Comparison of ENCODE assay signal across 8 mouse cellular contexts in the genomic region with DNA sequence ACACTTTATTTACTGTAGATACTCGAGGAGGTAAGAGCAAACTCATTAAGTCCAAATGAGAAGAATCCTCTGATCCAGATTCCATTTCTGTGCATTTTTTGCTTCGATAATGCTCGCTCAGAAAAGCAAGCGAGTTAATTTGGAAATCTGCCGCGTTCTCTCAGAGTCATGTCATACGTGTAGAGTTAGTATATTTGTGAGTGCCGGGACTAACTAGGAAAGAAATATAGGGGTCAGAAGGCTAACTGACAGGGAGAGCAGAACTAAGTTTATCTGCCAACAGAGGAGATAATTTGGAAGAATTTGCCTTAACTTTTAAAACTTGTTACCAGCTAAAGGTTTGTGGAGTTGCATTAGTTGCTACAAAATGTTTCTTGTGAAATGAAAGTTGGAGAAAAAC. TPM values are rescaled to one million over a fixed set of nuclear protein-coding genes. Genes with fewer than 3 reads are reported as not detected.
A peak's percentile ranks its signal among the peaks of the same experiment; 100 is the strongest.
DNase-seq lines count a peak whose midpoint lies in the region; ATAC-seq and TF ChIP-seq lines count a peak whose summit lies in the region.

No protein-coding gene starts in this region.

- 2% methylated on average over 8 of the region's 8 CpGs for WGBS in lung, embryonic 14.5 days
- 3% methylated on average over 8 of the region's 8 CpGs for WGBS in embryonic facial prominence, embryonic 13.5 days
- under 1% methylated on average over 8 of the region's 8 CpGs for WGBS in intestine, embryonic 16.5 days
- WGBS in neural tube, embryonic 14.5 days, result 7% methylated on average over 8 of the region's 8 CpGs

- DNase-seq in lung, embryonic 14.5 days, result peak; percentile 13
- DNase-seq in lung, postnatal 4 days, result no peak
- no peak for DNase-seq in layer of hippocampus, postnatal 25 days (ENCODE audit: extremely low spot score in 1 of 2, low spot score in 1 of 2)
- no peak for DNase-seq in cerebellum, adult 11-12 months
- no peak for DNase-seq in spleen, postnatal 10 days (ENCODE audit: low spot score in 2 of 2)

- peak overlapping the region; percentile 88 for H3K9ac ChIP-seq in lung, embryonic 14.5 days
- peak overlapping the region; percentile 87 for H3K9ac ChIP-seq in embryonic facial prominence, embryonic 13.5 days
- peak overlapping the region; percentile 77 for H3K9ac ChIP-seq in intestine, embryonic 16.5 days (ENCODE audit: low read depth, low read length)
- H3K9ac ChIP-seq in neural tube, embryonic 14.5 days (replicated peaks; ENCODE audit: low read depth, low read length), result peak overlapping the region; percentile 73

- no peak for TF ChIP-seq CTCF in lung, embryonic 14.5 days (IDR thresholded peaks at IDR 0.05; ENCODE audit: low read depth)

- peak overlapping the region; percentile 82 for H3K4me3 ChIP-seq in lung, embryonic 14.5 days (ENCODE audit: low read depth, low read length)
- H3K4me3 ChIP-seq in embryonic facial prominence, embryonic 13.5 days, result peak overlapping the region; percentile 84
- H3K4me3 ChIP-seq in intestine, embryonic 16.5 days (ENCODE audit: low read length), result peak overlapping the region; percentile 66
- peak overlapping the region; percentile 74 for H3K4me3 ChIP-seq in neural tube, embryonic 14.5 days (ENCODE audit: low read depth, low read length)

- H3K36me3 ChIP-seq in lung, embryonic 14.5 days (ENCODE audit: insufficient read depth), result peaks cover 27% of the 10 kb centered on the region
- H3K36me3 ChIP-seq in embryonic facial prominence, embryonic 13.5 days, result peaks cover 26% of the 10 kb centered on the region
- peaks cover 4% of the 10 kb centered on the region; the same call in 1 of the 2 replicates for H3K36me3 ChIP-seq in intestine, embryonic 16.5 days (ENCODE audit: control insufficient read depth, insufficient read depth, low read length)
- H3K36me3 ChIP-seq in neural tube, embryonic 14.5 days (ENCODE audit: control insufficient read depth, insufficient read depth, low read length), result peaks cover 14% of the 10 kb centered on the region

- peak overlapping the region; percentile 79; the same call in 1 of the 2 replicates for H3K27ac ChIP-seq in lung, embryonic 14.5 days (ENCODE audit: low read depth)
- no peak overlapping the region for H3K27ac ChIP-seq in embryonic facial prominence, embryonic 13.5 days
- no peak overlapping the region for H3K27ac ChIP-seq in intestine, embryonic 16.5 days (ENCODE audit: low read length)
- no peak overlapping the region; the same call in 1 of the 2 replicates for H3K27ac ChIP-seq in neural tube, embryonic 14.5 days (ENCODE audit: low read depth, low read length)

- H3K27me3 ChIP-seq in lung, embryonic 14.5 days (ENCODE audit: insufficient read depth, low read length), result no peaks in the 10 kb centered on the region
- H3K27me3 ChIP-seq in embryonic facial prominence, embryonic 13.5 days, result no peaks in the 10 kb centered on the region
- no peaks in the 10 kb centered on the region for H3K27me3 ChIP-seq in intestine, embryonic 16.5 days (replicated peaks; ENCODE audit: control insufficient read depth, insufficient read depth, low read length)
- no peaks in the 10 kb centered on the region for H3K27me3 ChIP-seq in neural tube, embryonic 14.5 days (ENCODE audit: control insufficient read depth, insufficient read depth, low read length)

- peaks cover 2% of the 10 kb centered on the region; the same call in 1 of the 2 replicates for H3K4me1 ChIP-seq in lung, embryonic 14.5 days (ENCODE audit: insufficient read depth)
- peaks cover 8% of the 10 kb centered on the region for H3K4me1 ChIP-seq in embryonic facial prominence, embryonic 13.5 days
- H3K4me1 ChIP-seq in intestine, embryonic 16.5 days (ENCODE audit: control insufficient read depth, insufficient read depth, low read length), result peaks cover 9% of the 10 kb centered on the region
- H3K4me1 ChIP-seq in neural tube, embryonic 14.5 days (ENCODE audit: control insufficient read depth, insufficient read depth, low read length), result peaks cover 11% of the 10 kb centered on the region; the same call in 1 of the 2 replicates

- H3K9me3 ChIP-seq in lung, embryonic 14.5 days (ENCODE audit: low read depth, low read length), result no peaks in the 10 kb centered on the region
- no peaks in the 10 kb centered on the region for H3K9me3 ChIP-seq in embryonic facial prominence, embryonic 13.5 days
- no peaks in the 10 kb centered on the region for H3K9me3 ChIP-seq in intestine, embryonic 16.5 days (ENCODE audit: control insufficient read depth, low read length)
- H3K9me3 ChIP-seq in neural tube, embryonic 14.5 days (ENCODE audit: control insufficient read depth, low read length), result no peaks in the 10 kb centered on the region

- H3K4me2 ChIP-seq in lung, embryonic 14.5 days, result peak overlapping the region; percentile 67
- peak overlapping the region; percentile 85 for H3K4me2 ChIP-seq in embryonic facial prominence, embryonic 13.5 days
- peak overlapping the region; percentile 82 for H3K4me2 ChIP-seq in intestine, embryonic 16.5 days (ENCODE audit: low read depth, low read length)
- H3K4me2 ChIP-seq in neural tube, embryonic 14.5 days (ENCODE audit: low read depth, low read length), result peak overlapping the region; percentile 66

- ATAC-seq in lung, embryonic 14.5 days (ENCODE audit: insufficient read depth), result no peak
- ATAC-seq in embryonic facial prominence, embryonic 13.5 days (ENCODE audit: insufficient number of reproducible peaks, insufficient read depth, low FRiP score, low TSS enrichment, low read depth), result no peak
- ATAC-seq in intestine, embryonic 16.5 days, result no peak
- ATAC-seq in neural tube, embryonic 14.5 days (ENCODE audit: low read depth), result no peak

RNA-seq across cellular contexts. Expression of gene Nup155, which starts 0.7 kb away (rescaled TPM):
- polyA plus RNA-seq in lung, embryonic 14.5 days (2014; fragmentation: Nextera tagmentation; extraction: Ambion mirVana), result 26.0 and 27.5 TPM in 2 replicates
- polyA plus RNA-seq in embryonic facial prominence, embryonic 13.5 days (2015; fragmentation: Nextera tagmentation; extraction: Ambion mirVana), result 15.9 and 20.2 TPM in 2 replicates
- polyA plus RNA-seq in intestine, embryonic 16.5 days (2015; fragmentation: Nextera tagmentation; extraction: Ambion mirVana), result 11.0 and 11.9 TPM in 2 replicates
- 11.2 and 14.2 TPM in 2 replicates for polyA plus RNA-seq in neural tube, embryonic 14.5 days (2014; fragmentation: Nextera tagmentation; extraction: Ambion mirVana)
- total RNA-seq in layer of hippocampus, postnatal 25 days (2021), result 10 to 100 TPM; 16.8 to 18.1 TPM

RNA-seq across cellular contexts. Expression of gene Wdr70, which starts 10.8 kb away (rescaled TPM):
- 51.1 and 52.7 TPM in 2 replicates for polyA plus RNA-seq in lung, embryonic 14.5 days (2014; fragmentation: Nextera tagmentation; extraction: Ambion mirVana)
- polyA plus RNA-seq in embryonic facial prominence, embryonic 13.5 days (2015; fragmentation: Nextera tagmentation; extraction: Ambion mirVana), result 64.6 and 65.9 TPM in 2 replicates
- polyA plus RNA-seq in intestine, embryonic 16.5 days (2015; fragmentation: Nextera tagmentation; extraction: Ambion mirVana), result 37.4 and 42.8 TPM in 2 replicates
- 63.7 and 65.7 TPM in 2 replicates for polyA plus RNA-seq in neural tube, embryonic 14.5 days (2014; fragmentation: Nextera tagmentation; extraction: Ambion mirVana)
- 10 to 100 TPM; 29.9 to 30.2 TPM for total RNA-seq in layer of hippocampus, postnatal 25 days (2021)

RNA-seq across cellular contexts. Expression of gene Cplane1, which starts 59.1 kb away (rescaled TPM):
- 13.8 and 14.9 TPM in 2 replicates for polyA plus RNA-seq in lung, embryonic 14.5 days (2014; fragmentation: Nextera tagmentation; extraction: Ambion mirVana)
- polyA plus RNA-seq in embryonic facial prominence, embryonic 13.5 days (2015; fragmentation: Nextera tagmentation; extraction: Ambion mirVana), result 15.4 and 16.0 TPM in 2 replicates
- 3.1 and 3.5 TPM in 2 replicates for polyA plus RNA-seq in intestine, embryonic 16.5 days (2015; fragmentation: Nextera tagmentation; extraction: Ambion mirVana)
- 25.7 and 34.8 TPM in 2 replicates for polyA plus RNA-seq in neural tube, embryonic 14.5 days (2014; fragmentation: Nextera tagmentation; extraction: Ambion mirVana)
- total RNA-seq in layer of hippocampus, postnatal 25 days (2021), result 10 to 100 TPM; 21.8 to 34.7 TPM
